Mouse (Mus musculus): Measurements from ENCODE around the gene Dixdc1. TPM values are rescaled to one million over a fixed set of nuclear protein-coding genes. Genes with fewer than 3 reads are reported as not detected.
"Not testable (repeated sequence)": the region's sequence is repeated elsewhere in the genome, so short reads cannot be mapped to it uniquely, and the experiment has no call there.

Dixdc1 gene
- polyA plus RNA-seq, 1 experiment: 9.9 TPM

DNA sequence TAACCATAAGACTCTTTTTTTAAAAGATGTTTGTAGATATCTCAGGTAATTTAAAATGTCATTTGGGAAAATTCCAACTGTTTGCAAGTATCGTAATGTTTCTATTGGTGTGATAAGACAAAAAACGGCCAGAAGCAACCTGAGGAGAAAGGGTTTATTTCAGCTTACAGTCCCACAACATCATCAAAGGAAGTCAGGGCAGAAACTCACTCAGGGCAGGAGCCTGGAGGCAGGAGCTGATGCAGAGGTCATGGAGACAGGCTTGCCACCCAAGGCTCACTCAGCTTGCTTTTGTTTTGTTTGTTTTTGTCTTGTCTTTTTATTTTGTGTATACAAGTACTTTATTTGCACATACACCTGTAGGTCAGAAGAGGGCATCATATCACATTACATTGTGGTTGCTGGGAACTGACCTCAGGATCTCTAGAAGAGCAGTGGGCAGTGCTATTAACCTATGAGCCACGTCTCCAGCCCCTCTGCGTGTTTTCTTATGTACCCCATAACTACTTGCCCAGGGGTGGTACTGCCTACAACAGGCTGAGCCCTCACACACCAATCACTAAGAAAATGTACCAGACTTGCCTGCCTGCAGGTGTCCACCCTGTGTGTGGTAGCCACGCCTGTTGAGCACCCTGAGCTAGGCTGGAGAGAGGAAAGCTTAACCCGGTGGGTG is 107.2 kb downstream of the Dixdc1 start:
- H3K4me1 ChIP-seq (ENCODE audit: control insufficient read depth, insufficient read depth, low read length): no peaks in the 10 kb centered on the region
- DNase-seq: no peak
- H3K4me3 ChIP-seq (replicated peaks; ENCODE audit: extremely low read depth, low read depth, low read length): no peak overlapping the region
- WGBS: 86% methylated on average over 6 of the region's 6 CpGs
- TF ChIP-seq CTCF (IDR thresholded peaks at IDR 0.05; ENCODE audit: insufficient read depth, low read length): no peak
- TF ChIP-seq POLR2A (IDR thresholded peaks at IDR 0.05; ENCODE audit: borderline replicate concordance, extremely low read depth, low read depth, low read length): no peak

DNA sequence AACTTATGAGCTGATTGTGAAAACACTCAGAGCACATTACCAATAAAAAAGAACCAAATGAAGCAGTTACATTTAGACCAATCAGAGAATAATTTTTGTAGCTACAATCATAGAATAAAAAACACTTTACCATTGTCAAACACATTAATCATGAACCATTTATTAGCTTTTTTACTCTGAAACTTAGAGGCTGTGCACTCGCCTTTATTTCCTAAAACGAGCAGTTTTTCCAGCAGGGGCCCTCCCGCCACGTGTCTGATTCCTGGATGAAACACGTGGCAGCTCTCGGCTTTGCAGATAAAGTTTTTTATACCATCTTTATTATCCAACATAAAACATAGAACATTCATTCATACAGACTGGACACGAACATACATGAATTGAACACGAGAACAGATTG is 108.4 kb downstream of the Dixdc1 start:
- not testable (repeated sequence) for DNase-seq; H3K4me1 ChIP-seq (ENCODE audit: control insufficient read depth, insufficient read depth, low read length); H3K4me3 ChIP-seq (replicated peaks; ENCODE audit: extremely low read depth, low read depth, low read length)
- WGBS: 97% methylated on average over 6 of the region's 8 CpGs

DNA sequence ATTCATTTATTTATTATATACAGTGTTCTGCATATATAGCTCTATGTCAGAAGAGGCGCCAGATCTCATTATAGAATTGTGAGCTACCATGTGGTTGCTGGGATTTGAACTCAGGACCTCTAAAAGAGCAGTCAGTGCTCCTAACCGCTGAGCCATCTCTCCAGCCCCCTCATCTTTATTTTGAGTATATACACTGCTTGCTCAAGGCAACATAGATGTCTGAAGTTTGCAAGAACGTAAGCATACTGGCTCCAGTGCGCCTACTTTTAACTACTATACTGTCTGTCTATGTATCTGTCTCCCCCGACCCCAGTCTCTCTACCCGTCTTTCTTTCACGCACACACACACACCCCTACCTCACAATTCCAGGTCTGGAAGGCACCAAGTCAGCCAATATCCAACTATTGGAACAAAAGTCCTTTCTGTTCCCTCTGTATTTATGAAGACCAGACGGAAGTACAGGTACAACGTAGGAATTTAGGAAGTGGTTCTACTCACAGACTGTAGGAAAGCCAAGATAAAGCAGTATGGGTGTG is 121.5 kb downstream of the Dixdc1 start:
- H3K4me1 ChIP-seq (ENCODE audit: control insufficient read depth, insufficient read depth, low read length): peaks cover 2% of the 10 kb centered on the region
- WGBS: 57% methylated on average over 9 of the region's 9 CpGs
- no peak overlapping the region for H3K4me3 ChIP-seq (replicated peaks; ENCODE audit: extremely low read depth, low read depth, low read length)
- DNase-seq: no peak
- no peak for TF ChIP-seq CTCF (IDR thresholded peaks at IDR 0.05; ENCODE audit: insufficient read depth, low read length)
- no peak for TF ChIP-seq POLR2A (IDR thresholded peaks at IDR 0.05; ENCODE audit: borderline replicate concordance, extremely low read depth, low read depth, low read length)

DNA sequence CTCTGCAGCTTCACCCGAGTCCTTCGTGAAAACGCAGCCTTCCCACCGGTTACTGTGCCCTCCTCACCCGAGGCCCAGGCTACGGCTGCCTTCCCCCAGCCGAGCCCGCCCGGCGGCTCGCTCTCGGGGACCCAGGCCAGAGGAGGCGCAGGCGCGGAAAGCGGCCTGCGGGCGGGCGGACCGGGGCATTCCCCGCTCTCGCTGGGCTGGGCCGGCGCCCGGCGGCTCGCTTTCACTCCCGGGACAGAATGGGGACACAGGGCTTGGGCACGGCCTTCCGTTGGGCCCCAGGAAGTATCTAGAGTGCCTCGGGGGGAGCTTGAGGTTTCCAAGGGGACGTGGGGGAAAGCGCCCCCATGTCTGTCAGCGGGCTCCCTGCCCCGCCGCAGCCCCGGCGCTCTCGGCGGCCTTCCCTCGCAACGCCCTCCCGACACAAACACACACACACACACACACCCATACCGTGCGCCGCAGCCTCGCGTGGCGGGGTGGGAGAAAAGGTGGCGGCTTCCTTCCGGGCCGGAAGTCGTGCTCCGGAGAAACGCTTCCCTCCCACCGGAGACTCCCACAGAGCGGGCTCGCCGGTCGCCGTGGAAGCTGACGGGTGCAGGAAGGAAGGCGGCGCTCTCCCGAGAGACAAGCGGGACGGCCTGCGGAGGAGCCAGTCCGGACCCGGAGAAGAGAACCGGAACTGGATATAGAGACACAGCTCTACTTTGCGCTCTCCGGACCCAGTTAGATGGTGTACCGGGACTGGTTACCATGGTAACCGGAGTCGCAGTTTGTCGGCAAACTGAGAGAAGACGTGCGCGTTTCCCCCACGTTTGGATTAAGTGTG is 122.3 kb downstream of the Dixdc1 start, which contains the start of the genes Pih1d2 and Nkapd1:
Gene Pih1d2 (plus strand): TSS at position 556 of the 838 bp plus-strand sequence.
Gene Nkapd1 (minus strand): TSS at position 699 of the 838 bp plus-strand sequence.
- peaks cover 2% of the 10 kb centered on the region for H3K4me1 ChIP-seq (ENCODE audit: control insufficient read depth, insufficient read depth, low read length)
- no peak for TF ChIP-seq CTCF (IDR thresholded peaks at IDR 0.05; ENCODE audit: insufficient read depth, low read length)
- TF ChIP-seq POLR2A (IDR thresholded peaks at IDR 0.05; ENCODE audit: borderline replicate concordance, extremely low read depth, low read depth, low read length): 0 out of 2 replicates have a peak, but pooled peaks have one; percentile 62
- peak within 1 kb of the TSS; percentile 84 for H3K4me3 ChIP-seq (replicated peaks; ENCODE audit: extremely low read depth, low read depth, low read length)
- peak; percentile 89 for DNase-seq
- under 1% methylated on average over 81 of the region's 81 CpGs for WGBS

DNA sequence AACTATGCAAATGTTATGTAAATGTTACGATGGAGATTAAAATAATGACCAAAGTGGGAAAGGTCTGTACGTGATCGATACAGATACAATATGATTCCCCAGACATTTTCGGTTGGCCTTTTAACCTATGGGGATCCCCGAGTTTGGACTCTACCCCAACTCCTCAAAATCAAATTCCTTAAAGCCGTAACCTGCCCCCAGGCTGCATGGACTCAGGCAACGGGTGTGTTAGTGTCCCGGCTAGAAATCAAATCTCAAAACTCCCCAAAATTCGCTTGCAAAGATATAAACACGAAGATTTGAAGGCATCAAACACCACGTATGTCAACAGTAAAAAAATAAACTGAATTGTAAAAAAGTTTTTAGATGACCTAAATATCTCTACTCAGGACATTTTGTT is 123.2 kb downstream of the Dixdc1 start:
- H3K4me1 ChIP-seq (ENCODE audit: control insufficient read depth, insufficient read depth, low read length): peaks cover 2% of the 10 kb centered on the region
- DNase-seq: no peak
- 31% methylated on average over 11 of the region's 11 CpGs for WGBS

More for the DNA sequence above, 123.2 kb downstream of the Dixdc1 start:
- TF ChIP-seq CTCF (IDR thresholded peaks at IDR 0.05; ENCODE audit: insufficient read depth, low read length) (no peak), POLR2A (IDR thresholded peaks at IDR 0.05; ENCODE audit: borderline replicate concordance, extremely low read depth, low read depth, low read length) (no peak)
- peak overlapping the region; percentile 84 for H3K4me3 ChIP-seq (replicated peaks; ENCODE audit: extremely low read depth, low read depth, low read length)

Other genes with a start within 250 kb of the Dixdc1 start
- gene Plet1, start 245.0 kb downstream of the Dixdc1 start, polyA plus RNA-seq (2012; rRNA removed): 53.4 and 55.7 TPM in 2 replicates
- 30.6 and 33.1 TPM in 2 replicates for gene Pts, start 210.8 kb downstream of the Dixdc1 start, polyA plus RNA-seq (2012; rRNA removed)
- 10.1 and 17.4 TPM in 2 replicates for gene Il18, start 184.7 kb downstream of the Dixdc1 start, polyA plus RNA-seq (2012; rRNA removed)
- gene Bco2, start 184.3 kb downstream of the Dixdc1 start, polyA plus RNA-seq (2012; rRNA removed): 0.53 and 0.70 TPM in 2 replicates
- not detected in 2 replicates for gene Tex12, start 178.2 kb downstream of the Dixdc1 start, polyA plus RNA-seq (2012; rRNA removed)
- gene Sdhd, start 135.7 kb downstream of the Dixdc1 start, polyA plus RNA-seq (2012; rRNA removed): 91.0 and 114 TPM in 2 replicates
- gene Timm8b, start 135.6 kb downstream of the Dixdc1 start, polyA plus RNA-seq (2012; rRNA removed): 80.5 and 90.8 TPM in 2 replicates
- gene Pih1d2, start 122.2 kb downstream of the Dixdc1 start, polyA plus RNA-seq (2012; rRNA removed): 2.7 and 3.7 TPM in 2 replicates
- gene Nkapd1, start 122.1 kb downstream of the Dixdc1 start, polyA plus RNA-seq (2012; rRNA removed): 5.3 and 6.3 TPM in 2 replicates
- gene Dlat, start 79.7 kb downstream of the Dixdc1 start, polyA plus RNA-seq (2012; rRNA removed): 13.2 and 20.5 TPM in 2 replicates
- 14.1 and 23.5 TPM in 2 replicates for gene 2310030G06Rik, start 7.0 kb upstream of the Dixdc1 start, polyA plus RNA-seq (2012; rRNA removed)
- gene Cryab, start 11.8 kb upstream of the Dixdc1 start, polyA plus RNA-seq (2012; rRNA removed): 405 and 528 TPM in 2 replicates
- gene Hspb2, start 12.8 kb upstream of the Dixdc1 start, polyA plus RNA-seq (2012; rRNA removed): 65.3 and 88.6 TPM in 2 replicates
- 3.8 and 5.0 TPM in 2 replicates for gene Fdxacb1, start 28.7 kb upstream of the Dixdc1 start, polyA plus RNA-seq (2012; rRNA removed)
- 17.1 and 20.1 TPM in 2 replicates for gene Alg9, start 35.5 kb upstream of the Dixdc1 start, polyA plus RNA-seq (2012; rRNA removed)
- gene 1110032A03Rik, start 36.0 kb upstream of the Dixdc1 start, polyA plus RNA-seq (2012; rRNA removed): 46.1 and 59.7 TPM in 2 replicates
- gene Ppp2r1b, start 105.8 kb upstream of the Dixdc1 start, polyA plus RNA-seq (2012; rRNA removed): 6.8 and 12.5 TPM in 2 replicates

Measured in lung, adult 2 months (tissue).